Mouse (Mus musculus): ENCODE measurements around the gene Fgfbp1. TPM values are rescaled to one million over a fixed set of nuclear protein-coding genes. Genes with fewer than 3 reads are reported as not detected.

Gene Fgfbp1
- total RNA-seq (2017) = not detected in 2 replicates

GRCm38 (mm10) chr5:43981620-43982019 is at the start of gene Fgfbp1:
TSS of gene Fgfbp1 (minus strand) at chr5:43981779.
- ATAC-seq (ENCODE audit: extremely low read depth, insufficient number of reproducible peaks, low FRiP score, poor library complexity, severe bottlenecking) = no peak

DNA sequence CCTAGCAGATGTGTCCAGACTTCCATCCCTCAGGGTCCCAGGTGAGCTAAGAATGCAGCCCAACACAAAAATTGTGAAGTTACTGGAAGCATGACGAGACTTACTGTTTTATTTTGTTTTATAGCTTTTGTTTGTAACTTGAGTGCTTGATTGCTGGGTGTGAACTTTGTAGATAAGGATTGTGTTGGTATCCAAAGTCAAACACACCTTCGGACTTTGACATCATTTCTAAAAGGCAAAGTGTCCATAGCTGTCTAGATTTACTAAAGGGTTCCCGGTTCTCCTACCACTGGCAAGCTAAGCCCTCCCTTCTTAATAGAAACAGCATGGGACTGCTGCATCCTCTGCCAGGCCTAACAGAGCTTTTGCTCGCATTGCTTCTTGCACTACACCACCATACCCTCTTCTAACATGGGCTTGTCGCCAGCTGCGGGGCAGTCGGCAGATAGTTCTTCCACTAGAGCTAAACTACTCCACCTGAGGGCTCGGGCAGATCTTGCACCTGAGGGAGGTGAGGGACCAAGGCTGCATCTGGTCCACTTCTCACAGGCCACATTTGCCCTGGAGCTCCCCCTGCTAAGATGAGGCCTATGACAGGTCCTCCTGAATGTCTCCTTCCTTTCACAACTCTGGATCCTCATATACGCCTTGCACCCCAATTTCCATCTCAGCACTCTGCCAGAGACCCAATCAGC is 16.9 kb upstream of the Fgfbp1 start:
- ATAC-seq (ENCODE audit: extremely low read depth, insufficient number of reproducible peaks, low FRiP score, poor library complexity, severe bottlenecking) = no peak

DNA sequence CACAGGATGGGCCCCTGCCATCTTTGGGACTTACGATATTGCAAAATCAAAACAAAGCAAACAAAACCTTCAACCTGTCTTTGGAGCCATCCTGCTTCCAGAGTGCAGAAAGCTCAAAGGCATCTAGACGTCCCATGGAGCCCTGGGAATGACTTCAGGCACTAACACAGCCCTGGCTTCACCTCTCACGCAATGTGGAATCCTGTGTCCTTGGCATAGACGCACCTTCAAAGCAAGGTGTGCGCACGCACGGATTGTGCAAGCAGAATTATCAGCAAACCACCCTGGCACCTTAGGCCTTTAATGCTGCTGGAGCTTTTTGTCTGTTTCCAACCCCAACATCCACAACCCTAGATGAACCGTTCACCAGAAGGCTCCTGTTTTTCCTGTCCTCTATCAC is 16.0 kb upstream of the Fgfbp1 start:
- no peak for ATAC-seq (ENCODE audit: extremely low read depth, insufficient number of reproducible peaks, low FRiP score, poor library complexity, severe bottlenecking)

- no peak for ATAC-seq (ENCODE audit: extremely low read depth, insufficient number of reproducible peaks, low FRiP score, poor library complexity, severe bottlenecking)
These were observed 14.6 kb upstream of the Fgfbp1 start for GRCm38 (mm10) chr5:43996162-43996561.

GRCm38 (mm10) chr5:43994981-43995380 is 13.4 kb upstream of the Fgfbp1 start:
- no peak for ATAC-seq (ENCODE audit: extremely low read depth, insufficient number of reproducible peaks, low FRiP score, poor library complexity, severe bottlenecking)

GRCm38 (mm10) chr5:43990316-43990715 is 8.7 kb upstream of the Fgfbp1 start:
- ATAC-seq (ENCODE audit: extremely low read depth, insufficient number of reproducible peaks, low FRiP score, poor library complexity, severe bottlenecking) = peak; percentile 72

GRCm38 (mm10) chr5:43989017-43989416 is 7.4 kb upstream of the Fgfbp1 start:
- ATAC-seq (ENCODE audit: extremely low read depth, insufficient number of reproducible peaks, low FRiP score, poor library complexity, severe bottlenecking) = peak; percentile 34; the same call in 1 of the 2 replicates

- no peak for ATAC-seq (ENCODE audit: extremely low read depth, insufficient number of reproducible peaks, low FRiP score, poor library complexity, severe bottlenecking)
These were observed 4.6 kb upstream of the Fgfbp1 start for GRCm38 (mm10) chr5:43986212-43986611.

GRCm38 (mm10) chr5:43982896-43983295 is 1.3 kb upstream of the Fgfbp1 start:
- ATAC-seq (ENCODE audit: extremely low read depth, insufficient number of reproducible peaks, low FRiP score, poor library complexity, severe bottlenecking) = no peak

GRCm38 (mm10) chr5:43980397-43980796 is 1.2 kb downstream of the Fgfbp1 start:
- ATAC-seq (ENCODE audit: extremely low read depth, insufficient number of reproducible peaks, low FRiP score, poor library complexity, severe bottlenecking) = no peak

DNA sequence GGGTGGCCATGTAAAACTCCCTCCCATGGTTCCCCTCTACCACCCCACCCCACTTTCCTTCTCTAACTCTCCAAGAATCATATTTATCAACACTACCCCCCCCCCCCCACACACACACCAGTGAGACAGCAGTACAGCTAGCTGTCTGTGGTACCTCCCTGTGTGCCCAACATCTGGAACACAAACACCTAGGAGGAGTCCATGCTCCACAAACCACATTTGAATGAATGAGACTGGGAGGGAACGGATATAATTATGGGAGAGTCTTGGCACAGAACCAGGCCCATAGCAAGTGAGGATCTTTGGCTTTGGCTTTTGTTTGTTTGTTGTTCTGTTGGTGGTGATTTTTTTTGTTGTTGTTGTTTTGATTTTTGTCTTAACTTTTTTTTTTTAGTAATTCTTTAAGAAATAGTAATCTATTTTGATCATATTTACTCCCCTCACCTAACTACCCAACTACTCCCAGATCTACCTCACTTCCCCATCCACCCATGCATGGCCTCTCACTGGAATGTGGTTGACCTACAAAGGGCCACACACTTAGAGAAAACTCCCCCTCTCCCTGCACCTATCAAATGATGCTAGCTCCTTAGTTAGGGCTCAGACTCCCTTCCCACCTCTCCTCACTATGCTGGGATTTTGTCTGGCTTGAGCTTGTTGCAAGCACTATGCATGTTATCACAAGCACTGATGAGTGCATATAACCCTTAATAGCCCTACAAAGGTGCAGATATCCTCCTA is 4.6 kb downstream of the Fgfbp1 start:
- no peak for ATAC-seq (ENCODE audit: extremely low read depth, insufficient number of reproducible peaks, low FRiP score, poor library complexity, severe bottlenecking)

GRCm38 (mm10) chr5:43974166-43974565 is 7.4 kb downstream of the Fgfbp1 start:
- no peak for ATAC-seq (ENCODE audit: extremely low read depth, insufficient number of reproducible peaks, low FRiP score, poor library complexity, severe bottlenecking)

GRCm38 (mm10) chr5:43971156-43971555 is 10.4 kb downstream of the Fgfbp1 start:
- ATAC-seq (ENCODE audit: extremely low read depth, insufficient number of reproducible peaks, low FRiP score, poor library complexity, severe bottlenecking) = no peak

DNA sequence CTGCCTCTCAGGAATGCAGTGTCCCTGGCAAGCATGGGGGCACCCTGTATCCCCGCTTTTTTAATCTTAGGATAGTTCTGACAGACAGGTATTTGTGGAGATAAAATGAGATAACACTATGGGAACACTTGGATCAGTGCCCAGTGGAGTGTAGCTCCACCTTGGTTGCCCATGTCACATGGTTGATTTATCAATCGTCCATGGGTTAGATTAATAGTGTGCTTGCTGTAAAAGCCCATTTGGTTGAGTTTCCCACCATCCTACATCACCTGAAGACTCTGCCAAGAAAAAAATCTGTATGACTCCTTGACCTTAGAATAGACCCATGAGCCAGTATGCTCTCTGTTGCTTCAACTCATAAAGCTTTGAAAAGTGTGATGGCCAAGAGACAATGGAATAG is 11.0 kb downstream of the Fgfbp1 start:
- no peak for ATAC-seq (ENCODE audit: extremely low read depth, insufficient number of reproducible peaks, low FRiP score, poor library complexity, severe bottlenecking)

DNA sequence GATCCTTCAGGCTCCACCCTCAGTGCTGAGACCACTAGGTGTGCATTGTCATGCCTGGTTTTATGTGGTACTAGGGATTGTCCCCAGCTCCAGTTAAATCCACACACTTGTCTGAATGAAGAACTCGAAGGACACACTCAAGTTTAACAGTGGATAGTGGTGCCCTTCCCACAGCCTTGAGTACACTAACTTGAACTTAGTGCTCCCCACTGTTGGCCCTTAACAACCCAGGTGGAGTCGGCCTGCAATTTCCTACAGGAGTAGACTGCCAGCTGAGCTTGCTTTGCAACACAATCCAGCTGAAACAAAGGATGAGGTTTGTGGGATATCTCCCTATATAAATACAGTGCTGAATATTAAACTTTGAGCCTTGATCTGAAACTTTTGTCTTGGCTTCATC is 12.9 kb downstream of the Fgfbp1 start:
- no peak for ATAC-seq (ENCODE audit: extremely low read depth, insufficient number of reproducible peaks, low FRiP score, poor library complexity, severe bottlenecking)

GRCm38 (mm10) chr5:43961056-43961455 is 20.5 kb downstream of the Fgfbp1 start:
- no peak for ATAC-seq (ENCODE audit: extremely low read depth, insufficient number of reproducible peaks, low FRiP score, poor library complexity, severe bottlenecking)

- ATAC-seq (ENCODE audit: extremely low read depth, insufficient number of reproducible peaks, low FRiP score, poor library complexity, severe bottlenecking) = no peak
These were observed 21.6 kb downstream of the Fgfbp1 start for GRCm38 (mm10) chr5:43959884-43960440.

DNA sequence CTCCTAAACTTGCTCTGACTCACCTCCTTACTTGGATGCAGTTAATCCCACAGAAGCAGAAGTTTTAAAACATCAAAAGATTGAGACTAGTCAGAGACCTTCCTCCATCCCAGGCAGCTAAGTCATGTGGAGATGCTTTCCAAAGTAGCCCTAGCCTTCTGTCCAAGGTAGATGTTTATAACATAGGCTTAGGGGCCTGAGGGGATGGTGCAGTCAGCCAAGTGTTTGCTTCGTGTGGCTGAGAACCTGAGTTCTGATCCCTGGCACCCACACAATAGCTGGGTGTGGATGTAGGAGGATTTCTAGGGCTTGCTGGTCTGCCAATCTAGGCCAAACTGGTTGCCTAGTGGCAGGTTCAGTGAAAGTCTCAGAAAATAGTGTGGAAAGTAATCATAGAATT is 28.3 kb downstream of the Fgfbp1 start:
- ATAC-seq (ENCODE audit: extremely low read depth, insufficient number of reproducible peaks, low FRiP score, poor library complexity, severe bottlenecking) = no peak

DNA sequence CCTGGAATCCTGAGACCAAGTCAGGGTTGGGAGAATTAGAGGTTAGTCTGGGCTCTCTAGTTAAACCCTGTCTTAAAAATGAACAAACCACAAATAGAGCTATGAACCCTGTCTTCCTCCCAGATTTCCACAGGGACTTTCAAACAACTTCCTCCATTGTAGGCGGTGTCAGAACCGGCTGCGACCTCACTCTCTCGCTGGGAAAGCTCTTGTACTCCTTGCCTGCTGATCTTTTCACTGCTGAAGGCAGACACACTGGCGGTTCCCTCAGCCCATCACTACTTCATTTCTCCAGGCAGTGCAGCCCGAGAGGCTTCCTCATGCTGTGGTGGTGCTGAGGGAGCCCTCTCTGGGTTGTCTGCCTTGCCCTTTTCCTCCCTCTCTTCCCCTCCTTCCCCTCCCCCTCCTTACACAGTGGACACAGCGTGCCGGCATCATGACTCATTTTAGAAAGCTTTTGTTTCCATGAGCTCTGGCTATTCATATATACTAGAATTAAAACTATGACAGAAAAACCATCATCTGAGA is 32.8 kb downstream of the Fgfbp1 start:
- ATAC-seq (ENCODE audit: extremely low read depth, insufficient number of reproducible peaks, low FRiP score, poor library complexity, severe bottlenecking) = no peak
